Mouse (Mus musculus) liver, adult 2 months (tissue): Measurements from ENCODE around the gene Stxbp4. TPM values are rescaled to one million over a fixed set of nuclear protein-coding genes. Genes with fewer than 3 reads are reported as not detected.

Experiments
- DNase-seq: peaks from one replicate; pipeline ENCODE4 v3.0.0-alpha.2; 2011; ENCODE audit warnings: low read depth, low spot score; ENCODE audit errors: extremely low read depth
- H3K27ac ChIP-seq: fragments of 200-500 bp; replicated peaks from 2 replicates; pipeline ENCODE4 v1.5.1; 2012; ENCODE audit warnings: low read depth, mild to moderate bottlenecking, control low read depth, inconsistent platforms, low read length; ENCODE audit not compliant: insufficient read depth
- H3K27me3 ChIP-seq: fragments of 200-500 bp; 2 replicates; pipeline ENCODE4 v1.6.1; 2012; ENCODE audit warnings: mild to moderate bottlenecking, moderate library complexity, low read length, inconsistent platforms; ENCODE audit not compliant: control insufficient read depth, insufficient read depth
- H3K36me3 ChIP-seq: fragments of 200-500 bp; 2 replicates; pipeline ENCODE4 v1.6.1; 2012; ENCODE audit warnings: low read length, inconsistent platforms; ENCODE audit not compliant: control insufficient read depth, insufficient read depth
- H3K4me1 ChIP-seq: fragments of 200-500 bp; 2 replicates; pipeline ENCODE4 v1.6.1; 2011; ENCODE audit warnings: low read length; ENCODE audit not compliant: control insufficient read depth, insufficient read depth
- H3K4me3 ChIP-seq: fragments of 200-500 bp; 2 replicates; pipeline ENCODE4 v1.5.1; 2011; ENCODE audit warnings: low read depth, mild to moderate bottlenecking, control low read depth, low read length, moderate library complexity; ENCODE audit not compliant: insufficient read depth
- H3K79me2 ChIP-seq: fragments of 200-500 bp; 2 replicates; pipeline ENCODE4 v1.6.1; 2012; ENCODE audit warnings: inconsistent platforms, mild to moderate bottlenecking, low read length, moderate library complexity; ENCODE audit not compliant: control insufficient read depth, insufficient read depth
- H3K9ac ChIP-seq: fragments of 200-500 bp; 2 replicates; pipeline ENCODE4 v1.6.1; 2012; ENCODE audit warnings: low read depth, mild to moderate bottlenecking, control low read depth, inconsistent platforms, low read length
- CTCF ChIP-seq: fragments of 200-500 bp; IDR thresholded peaks from 2 replicates; pipeline ENCODE4 v1.5.1; 2011; ENCODE audit warnings: low read depth, low read length, control low read depth
- POLR2A ChIP-seq: fragments of 200-500 bp; IDR thresholded peaks from 2 replicates; pipeline ENCODE4 v1.6.1; 2011; ENCODE audit warnings: low read length, control low read depth; ENCODE audit not compliant: insufficient read depth; ENCODE audit errors: extremely low read depth
- WGBS: fragments of 180-500 bp; shearing (Covaris S2); methylation state at CpG from one replicate; pipeline ENCODE4 v1.1.7; 2018; 5-methylcytosine and 5-hydroxymethylcytosine counted together
- polyA plus RNA-seq: library from polyadenylated mRNA; depleted of rRNA; stranded (reverse); fragments of >200 nt; gene quantifications from 2 replicates; pipeline ENCODE4 v1.2.3, GENCODE M21; 2012
- total RNA-seq: library from RNA; depleted of rRNA; stranded (reverse); fragments of >200 nt; gene quantifications from 2 replicates; pipeline ENCODE4 v1.2.3, GENCODE M21; 2014

The Stxbp4 gene
- total and polyA plus RNA-seq, 2 experiments: 0.62 to 1.8 TPM

DNA sequence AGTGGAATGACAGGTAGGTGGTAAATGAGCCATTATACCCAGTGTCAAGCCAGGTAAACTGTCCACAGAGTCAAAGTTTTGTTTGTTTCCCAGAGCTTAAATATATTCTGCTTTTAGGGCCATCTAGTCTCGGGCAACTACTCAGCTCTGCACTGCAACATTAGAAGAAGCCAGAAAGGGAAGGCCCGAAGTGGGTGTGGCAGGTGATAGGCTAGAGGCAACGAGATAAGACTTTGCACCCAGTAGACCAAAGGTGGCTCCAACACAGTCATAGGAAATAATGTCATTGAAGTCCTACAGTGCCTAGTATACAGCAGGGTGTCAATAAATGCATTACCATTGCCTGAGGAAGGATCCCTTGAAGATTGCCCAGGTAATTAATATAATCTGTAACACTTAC, 25.2 kb upstream of the Stxbp4 start:
- Histone ChIP-seq H3K4me3 (no peak overlapping the region), H3K4me1 (peaks cover 14% of the 10 kb centered on the region), H3K27ac (no peak overlapping the region), H3K27me3 (no peaks in the 10 kb centered on the region), H3K36me3 (peaks cover 16% of the 10 kb centered on the region), H3K9ac (no peak overlapping the region), H3K79me2 (peaks cover 7% of the 10 kb centered on the region; the same call in 1 of the 2 replicates)
- WGBS: 38% methylated on average over 3 of the region's 3 CpGs
- TF ChIP-seq POLR2A: no peak
- TF ChIP-seq CTCF: no peak
- DNase-seq: peak; percentile 48

DNA sequence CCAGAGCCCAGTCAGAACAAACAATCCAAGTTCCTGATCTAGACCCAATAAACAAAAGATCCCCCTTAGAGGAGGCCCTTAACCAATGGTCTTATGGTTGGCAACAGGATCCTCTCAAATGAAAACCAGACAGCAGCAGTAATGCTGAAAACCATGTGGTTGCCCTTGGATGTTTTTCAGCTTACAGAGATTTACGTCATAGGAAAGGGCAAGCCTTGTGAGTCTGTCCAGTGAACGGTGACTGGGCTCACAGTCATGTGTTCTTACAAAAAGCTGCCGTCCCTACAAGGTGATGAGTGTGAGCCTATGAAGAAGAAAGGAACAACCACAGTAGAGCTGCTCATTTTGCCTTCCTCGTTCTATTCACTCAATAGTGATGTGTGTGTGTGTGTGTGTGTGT, 22.8 kb upstream of the Stxbp4 start:
- Histone ChIP-seq H3K4me1 (peaks cover 6% of the 10 kb centered on the region), H3K27ac (no peak overlapping the region), H3K9ac (no peak overlapping the region), H3K79me2 (no peaks in the 10 kb centered on the region), H3K36me3 (peaks cover 33% of the 10 kb centered on the region), H3K27me3 (no peaks in the 10 kb centered on the region), H3K4me3 (no peak overlapping the region)
- 89% methylated on average over 4 of the region's 4 CpGs for WGBS
- TF ChIP-seq CTCF: no peak
- no peak for TF ChIP-seq POLR2A
- DNase-seq: no peak

DNA sequence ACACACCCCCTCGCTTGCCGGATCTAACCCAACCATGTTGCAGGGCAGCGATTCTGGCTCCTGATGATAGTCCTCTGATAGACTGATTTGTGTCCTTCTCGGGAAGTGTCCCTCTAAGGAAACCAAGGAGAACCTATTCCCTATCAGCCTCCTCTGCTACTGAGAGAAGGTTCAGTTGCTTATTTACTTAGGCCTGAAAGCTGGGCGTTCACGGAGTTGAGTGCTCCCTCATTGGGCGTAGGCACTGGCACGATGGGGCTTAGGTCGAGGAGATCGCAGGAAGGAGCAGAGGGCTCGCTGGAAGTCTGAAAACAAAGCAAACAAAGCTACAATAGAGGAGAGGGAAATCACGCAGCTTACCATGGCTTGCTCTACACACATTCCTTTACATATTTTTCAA, 19.6 kb upstream of the Stxbp4 start:
- 90% methylated on average over 12 of the region's 12 CpGs for WGBS
- H3K27ac ChIP-seq: no peak overlapping the region
- H3K4me3 ChIP-seq: no peak overlapping the region
- H3K27me3 ChIP-seq: no peaks in the 10 kb centered on the region
- no peak for TF ChIP-seq CTCF
- no peak for TF ChIP-seq POLR2A
- H3K4me1 ChIP-seq: no peaks in the 10 kb centered on the region
- no peak for DNase-seq
- peaks cover 44% of the 10 kb centered on the region for H3K36me3 ChIP-seq
- H3K9ac ChIP-seq: no peak overlapping the region
- H3K79me2 ChIP-seq: no peaks in the 10 kb centered on the region

DNA sequence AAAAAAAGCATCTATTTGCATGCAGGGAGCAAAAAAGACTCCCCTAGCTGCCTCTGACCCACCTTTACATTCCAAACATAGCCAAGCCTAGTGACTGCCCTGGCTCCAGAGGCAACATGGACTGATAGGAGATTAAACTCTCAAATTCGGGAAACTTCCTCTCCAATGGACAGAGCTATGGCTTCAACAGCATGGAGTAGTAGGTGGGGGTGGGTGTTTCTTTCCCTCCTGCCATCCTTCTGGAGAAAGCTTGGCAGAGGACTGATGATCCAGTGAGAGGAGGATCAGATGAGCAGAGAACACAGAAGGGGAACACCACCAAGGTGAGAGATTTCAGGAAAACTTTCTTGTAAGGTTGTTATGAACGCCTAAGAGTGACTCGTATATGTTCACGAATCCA, 14.7 kb upstream of the Stxbp4 start:
- no peaks in the 10 kb centered on the region for H3K27me3 ChIP-seq
- no peak overlapping the region for H3K4me3 ChIP-seq
- TF ChIP-seq CTCF (no peak), POLR2A (no peak)
- peaks cover 51% of the 10 kb centered on the region for H3K36me3 ChIP-seq
- no peak for DNase-seq
- no peaks in the 10 kb centered on the region for H3K79me2 ChIP-seq
- H3K9ac ChIP-seq: no peak overlapping the region
- WGBS: 92% methylated on average over 4 of the region's 4 CpGs
- H3K27ac ChIP-seq: no peak overlapping the region
- no peaks in the 10 kb centered on the region for H3K4me1 ChIP-seq

DNA sequence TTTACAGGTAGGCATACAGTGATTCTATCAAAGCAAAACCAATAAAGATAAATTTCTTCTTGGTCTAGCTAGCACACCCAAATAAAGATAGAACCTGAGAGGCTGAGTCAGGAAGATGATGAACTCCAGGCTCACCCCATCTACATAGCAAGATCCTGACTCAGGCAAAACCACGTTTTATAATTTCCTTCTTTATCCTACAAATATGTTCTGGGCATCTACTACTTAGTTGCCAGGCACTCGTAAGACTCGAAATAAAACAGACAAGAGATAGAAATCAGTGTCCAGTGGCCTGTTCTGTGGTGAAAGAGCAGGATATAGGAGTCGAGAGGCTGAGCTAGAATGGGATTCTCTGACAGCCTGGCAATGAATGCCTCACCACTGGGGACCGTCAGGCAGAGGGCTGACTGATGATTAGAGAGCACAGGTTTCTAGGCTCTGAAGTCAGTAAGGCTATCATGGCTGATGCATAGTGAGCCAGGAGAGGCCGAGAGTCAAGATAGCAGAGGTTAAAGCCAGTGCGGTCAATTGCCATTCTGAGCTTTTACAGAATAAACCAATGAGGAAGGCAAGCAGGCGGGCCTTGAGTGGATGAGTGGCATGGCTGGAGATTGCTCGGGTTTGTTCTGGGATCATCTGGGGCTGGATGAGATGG, 12.5 kb upstream of the Stxbp4 start:
- no peak overlapping the region for H3K4me3 ChIP-seq
- no peak overlapping the region for H3K27ac ChIP-seq
- no peaks in the 10 kb centered on the region for H3K4me1 ChIP-seq
- no peak overlapping the region for H3K9ac ChIP-seq
- no peaks in the 10 kb centered on the region for H3K79me2 ChIP-seq
- DNase-seq: no peak
- no peak for TF ChIP-seq CTCF
- H3K36me3 ChIP-seq: peaks cover 42% of the 10 kb centered on the region
- H3K27me3 ChIP-seq: no peaks in the 10 kb centered on the region
- WGBS: 88% methylated on average over 9 of the region's 9 CpGs

DNA sequence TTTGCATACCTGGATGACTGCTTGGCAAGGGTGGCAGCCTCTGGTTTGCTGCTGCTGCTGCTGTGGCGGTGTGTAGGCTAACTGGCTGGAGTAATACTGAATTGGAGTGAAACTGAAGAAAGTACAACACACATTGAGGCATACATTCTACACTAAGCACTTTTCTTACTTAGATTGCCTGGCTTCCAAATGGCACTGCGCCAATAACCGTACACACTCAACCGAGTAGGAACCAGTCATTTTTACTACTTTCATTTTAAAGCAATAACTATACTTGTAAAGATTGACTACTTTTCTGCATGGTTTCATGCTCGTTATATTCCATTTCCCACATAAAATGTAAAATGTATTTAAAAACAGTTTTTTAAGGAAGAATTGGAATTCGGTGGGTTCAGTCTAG, 11.9 kb upstream of the Stxbp4 start:
- H3K9ac ChIP-seq: no peak overlapping the region
- H3K27ac ChIP-seq: no peak overlapping the region
- no peak overlapping the region for H3K4me3 ChIP-seq
- peaks cover 44% of the 10 kb centered on the region for H3K36me3 ChIP-seq
- H3K4me1 ChIP-seq: no peaks in the 10 kb centered on the region
- TF ChIP-seq CTCF (no peak), POLR2A (no peak)
- WGBS: 80% methylated on average over 6 of the region's 6 CpGs
- no peaks in the 10 kb centered on the region for H3K79me2 ChIP-seq
- H3K27me3 ChIP-seq: no peaks in the 10 kb centered on the region
- no peak for DNase-seq
